Mouse (Mus musculus) hindbrain, embryonic 14.5 days (tissue): ENCODE results near the gene Dpp7. TPM values are rescaled to one million over a fixed set of nuclear protein-coding genes. Genes with fewer than 3 reads are reported as not detected.

Experiments
- ATAC-seq: fragments of 200-750 bp; cut with Nextera tagmentation; 2 replicates; pipeline ENCODE4 v1.8.0; 2017; ENCODE audit warnings: moderate number of reproducible peaks, mild to moderate bottlenecking, moderate TSS enrichment, moderate library complexity; ENCODE audit not compliant: low FRiP score
- DNase-seq: peaks from one replicate; pipeline ENCODE4 v3.0.0-alpha.2; 2015; ENCODE audit warnings: low spot score
- H3K27ac ChIP-seq: fragments of 300-500 bp; sonication (generic); 2 replicates; pipeline ENCODE4 v1.5.1; 2014; ENCODE audit warnings: mild to moderate bottlenecking, moderate library complexity
- H3K27me3 ChIP-seq: fragments of 300-500 bp; sonication (generic); 2 replicates; pipeline ENCODE4 v1.6.1; 2014; ENCODE audit warnings: mild to moderate bottlenecking, low read length, mixed read lengths; ENCODE audit not compliant: control insufficient read depth, insufficient read depth
- H3K36me3 ChIP-seq: fragments of 300-500 bp; sonication (generic); replicated peaks from 2 replicates; pipeline ENCODE4 v1.6.1; 2014; ENCODE audit not compliant: control insufficient read depth, insufficient read depth
- H3K4me1 ChIP-seq: fragments of 300-500 bp; sonication (generic); replicated peaks from 2 replicates; pipeline ENCODE4 v1.6.1; 2014; ENCODE audit warnings: antibody characterized with exemption, low read length, mixed read lengths; ENCODE audit not compliant: control insufficient read depth, insufficient read depth
- H3K4me2 ChIP-seq: fragments of 300-500 bp; sonication (generic); replicated peaks from 2 replicates; pipeline ENCODE4 v1.6.1; 2014; ENCODE audit warnings: mild to moderate bottlenecking, moderate library complexity
- H3K4me3 ChIP-seq: fragments of 300-500 bp; sonication (generic); replicated peaks from 2 replicates; pipeline ENCODE4 v1.5.1; 2014; ENCODE audit warnings: mild to moderate bottlenecking, low read length
- H3K9ac ChIP-seq: fragments of 300-500 bp; sonication (generic); 2 replicates; pipeline ENCODE4 v1.6.1; 2014
- H3K9me3 ChIP-seq: fragments of 300-500 bp; sonication (generic); 2 replicates; pipeline ENCODE4 v1.6.1; 2016; ENCODE audit warnings: low read length; ENCODE audit not compliant: control insufficient read depth
- WGBS: fragments of 180-500 bp; shearing (Covaris S2); extraction: QIAGEN DNeasy Blood & Tissue Kit; methylation state at CpG from one replicate; pipeline ENCODE4 v1.1.7; 2014; 5-methylcytosine and 5-hydroxymethylcytosine counted together
- polyA plus RNA-seq: library from polyadenylated mRNA; unstranded; fragments of >200 nt; fragmentation: Nextera tagmentation; extraction: Ambion mirVana; gene quantifications from 2 replicates; pipeline ENCODE4 v1.2.1, GENCODE M21; 2014

Gene Dpp7
- polyA plus RNA-seq, 1 experiment from 2014 or later: 21.5 TPM

- no peaks in the 10 kb centered on the region for H3K4me1 ChIP-seq
- DNase-seq: no peak
These were observed 30.1 kb downstream of the Dpp7 start for GRCm38 (mm10) chr2:25326036-25326435.

GRCm38 (mm10) chr2:25320084-25320483, 36.1 kb downstream of the Dpp7 start:
- H3K27me3 ChIP-seq: peaks cover 42% of the 10 kb centered on the region
- ATAC-seq: no peak
- H3K36me3 ChIP-seq: 0 out of 2 replicates have a peak, but pooled peaks cover under 1% of the 10 kb centered on the region
- no peaks in the 10 kb centered on the region for H3K9me3 ChIP-seq
- H3K4me1 ChIP-seq: 0 out of 2 replicates have a peak, but pooled peaks cover 7% of the 10 kb centered on the region
- WGBS: 36% methylated on average over 2 of the region's 2 CpGs
- no peak overlapping the region for H3K9ac ChIP-seq
- DNase-seq: no peak
- no peak overlapping the region for H3K4me3 ChIP-seq
- H3K27ac ChIP-seq: no peak overlapping the region
- H3K4me2 ChIP-seq: no peak overlapping the region

More at GRCm38 (mm10) chr2:25326036-25326435, 30.1 kb downstream of the Dpp7 start:
- H3K9me3 ChIP-seq: no peaks in the 10 kb centered on the region
- no peaks in the 10 kb centered on the region for H3K36me3 ChIP-seq
- ATAC-seq: no peak
- H3K27ac ChIP-seq: no peak overlapping the region
- no peak overlapping the region for H3K4me2 ChIP-seq
- peaks cover 12% of the 10 kb centered on the region; the same call in 1 of the 2 replicates for H3K27me3 ChIP-seq
- H3K4me3 ChIP-seq: no peak overlapping the region
- H3K9ac ChIP-seq: no peak overlapping the region
- WGBS: 76% methylated on average over 2 of the region's 2 CpGs

- peak; percentile 93 for DNase-seq
- peak; percentile 91 for ATAC-seq
- 9% methylated on average over 58 of the region's 58 CpGs for WGBS
- H3K36me3 ChIP-seq: peaks cover 7% of the 10 kb centered on the region
- H3K9ac ChIP-seq: peak within 1 kb of the TSS; percentile 72
- H3K4me2 ChIP-seq: peak within 1 kb of the TSS; percentile 64
- H3K9me3 ChIP-seq: no peaks in the 10 kb centered on the region
- peak within 1 kb of the TSS; percentile 48 for H3K4me3 ChIP-seq
- H3K27ac ChIP-seq: peak within 1 kb of the TSS; percentile 84
- peaks cover 50% of the 10 kb centered on the region for H3K27me3 ChIP-seq
- 0 out of 2 replicates have a peak, but pooled peaks cover 7% of the 10 kb centered on the region for H3K4me1 ChIP-seq
These were observed 37.0 kb downstream of the Dpp7 start, which contains the start of gene Grin1 for GRCm38 (mm10) chr2:25318971-25319773. TSS of gene Grin1 (minus strand) at chr2:25319187.

- peaks cover 59% of the 10 kb centered on the region for H3K27me3 ChIP-seq
- WGBS: 5% methylated on average over 31 of the region's 31 CpGs
These were observed 37.8 kb downstream of the Dpp7 start for GRCm38 (mm10) chr2:25318119-25318966.

GRCm38 (mm10) chr2:25311491-25311891, 44.7 kb downstream of the Dpp7 start:
- no peak overlapping the region for H3K4me3 ChIP-seq
- H3K4me1 ChIP-seq: no peaks in the 10 kb centered on the region
- ATAC-seq: no peak
- no peak for DNase-seq
- no peak overlapping the region for H3K27ac ChIP-seq
- peaks cover 71% of the 10 kb centered on the region for H3K36me3 ChIP-seq
- WGBS: 10% methylated on average over 11 of the region's 11 CpGs
- H3K4me2 ChIP-seq: no peak overlapping the region
- no peak overlapping the region for H3K9ac ChIP-seq
- peaks cover 92% of the 10 kb centered on the region for H3K27me3 ChIP-seq
- H3K9me3 ChIP-seq: no peaks in the 10 kb centered on the region

More at GRCm38 (mm10) chr2:25318119-25318966, 37.8 kb downstream of the Dpp7 start:
- no peaks in the 10 kb centered on the region for H3K9me3 ChIP-seq
- ATAC-seq (peak; percentile 65), DNase-seq (peak; percentile 48)
- peak overlapping the region; percentile 48 for H3K4me3 ChIP-seq
- peak overlapping the region; percentile 64 for H3K4me2 ChIP-seq
- peak overlapping the region; percentile 84 for H3K27ac ChIP-seq
- peak overlapping the region; percentile 72 for H3K9ac ChIP-seq
- peaks cover 11% of the 10 kb centered on the region for H3K36me3 ChIP-seq
- 0 out of 2 replicates have a peak, but pooled peaks cover 7% of the 10 kb centered on the region for H3K4me1 ChIP-seq

- Histone ChIP-seq H3K4me1 (no peaks in the 10 kb centered on the region), H3K4me3 (no peak overlapping the region), H3K27me3 (peaks cover 97% of the 10 kb centered on the region), H3K9ac (no peak overlapping the region), H3K36me3 (peaks cover 71% of the 10 kb centered on the region), H3K4me2 (no peak overlapping the region), H3K27ac (no peak overlapping the region), H3K9me3 (no peaks in the 10 kb centered on the region)
- WGBS: 4% methylated on average over 22 of the region's 22 CpGs
- DNase-seq (no peak), ATAC-seq (no peak)
These were observed 45.2 kb downstream of the Dpp7 start for GRCm38 (mm10) chr2:25310969-25311368.

- Histone ChIP-seq H3K36me3 (peaks cover 71% of the 10 kb centered on the region), H3K4me3 (no peak overlapping the region), H3K4me2 (no peak overlapping the region), H3K4me1 (peaks cover 5% of the 10 kb centered on the region), H3K27ac (no peak overlapping the region), H3K9ac (no peak overlapping the region), H3K27me3 (peaks cover 97% of the 10 kb centered on the region), H3K9me3 (no peaks in the 10 kb centered on the region)
- DNase-seq (no peak), ATAC-seq (no peak)
- WGBS: 57% methylated on average over 10 of the region's 10 CpGs
These were observed 46.0 kb downstream of the Dpp7 start for GRCm38 (mm10) chr2:25310180-25310579.

- ATAC-seq: 0 out of 2 replicates have a peak, but pooled peaks have one; percentile 7
- H3K36me3 ChIP-seq: peaks cover 51% of the 10 kb centered on the region
- peak overlapping the region; percentile 11; the same call in 1 of the 2 replicates for H3K27ac ChIP-seq
- WGBS: 56% methylated on average over 14 of the region's 14 CpGs
- H3K27me3 ChIP-seq: peaks cover 60% of the 10 kb centered on the region
- no peak for DNase-seq
- H3K9ac ChIP-seq: peak overlapping the region; percentile 55
- H3K9me3 ChIP-seq: no peaks in the 10 kb centered on the region
- H3K4me2 ChIP-seq: peak overlapping the region; percentile 59
- peaks cover 7% of the 10 kb centered on the region for H3K4me1 ChIP-seq
- H3K4me3 ChIP-seq: peak overlapping the region; percentile 34
These were observed 50.4 kb downstream of the Dpp7 start for GRCm38 (mm10) chr2:25305587-25306359.
